In the genomic region with DNA sequence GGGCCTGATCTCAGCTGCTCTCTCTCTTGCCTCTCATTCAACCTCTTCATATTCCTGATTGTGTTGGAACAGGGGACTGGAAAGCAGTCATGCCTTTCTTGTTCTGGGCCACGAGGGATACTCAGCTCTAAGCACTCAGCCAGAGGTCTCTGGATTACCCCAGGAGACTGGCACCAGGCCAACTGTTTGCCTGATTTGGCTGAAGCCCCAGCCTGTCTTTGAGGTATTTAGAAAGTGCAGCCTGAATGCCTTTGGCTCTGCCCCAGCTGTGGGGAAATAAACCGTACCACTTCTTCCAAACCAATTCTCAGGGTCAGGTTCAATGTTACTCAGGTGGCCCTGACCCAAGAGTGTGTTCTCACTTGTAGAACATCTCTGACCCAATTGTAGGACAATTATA, we compare ENCODE assay signal across 8 mouse cellular contexts.
A peak's percentile ranks its signal among the peaks of the same experiment; 100 is the strongest.
DNase-seq lines count a peak whose midpoint lies in the region; ATAC-seq and TF ChIP-seq lines count a peak whose summit lies in the region.
"Had no signal": no experiment of that assay in that cellular context is flagged by ENCODE, and none has a peak within 500 bp of the region (broad histone marks: within the 10 kb centered on the region; RNA-seq: fewer than 3 reads in every experiment).

No protein-coding gene starts in this region.

- H3K4me1 ChIP-seq in kidney, adult 2 months (ENCODE audit: control insufficient read depth, insufficient read depth, low read length): no peaks in the 10 kb centered on the region
- no peaks in the 10 kb centered on the region for H3K4me1 ChIP-seq in kidney, embryonic 16.5 days (ENCODE audit: insufficient read depth, low read length)
- H3K4me1 ChIP-seq in neural tube, embryonic 15.5 days: no peaks in the 10 kb centered on the region
- H3K4me1 ChIP-seq: midbrain, embryonic 12.5 days had no signal

- intact Hi-C loops in gastrocnemius, postnatal 14 days (cut with DNase I; ENCODE audit: low total_unique reads): no loop called here

- WGBS in kidney, adult 2 months: 11% methylated on average over 2 of the region's 2 CpGs
- WGBS in kidney, embryonic 16.5 days: 42% methylated on average over 2 of the region's 2 CpGs
- WGBS in neural tube, embryonic 15.5 days: 46% methylated on average over 2 of the region's 2 CpGs

- H3K4me2 ChIP-seq in kidney, embryonic 16.5 days (replicated peaks; ENCODE audit: low read depth, low read length): no peak overlapping the region
- no peak overlapping the region for H3K4me2 ChIP-seq in neural tube, embryonic 15.5 days
- H3K4me2 ChIP-seq: midbrain, embryonic 12.5 days had no signal

- H3K27ac ChIP-seq in kidney, adult 2 months (ENCODE audit: insufficient read depth, low read depth, low read length): no peak overlapping the region
- H3K27ac ChIP-seq in kidney, embryonic 16.5 days (ENCODE audit: low read length): no peak overlapping the region
- no peak overlapping the region for H3K27ac ChIP-seq in neural tube, embryonic 15.5 days (replicated peaks)
- H3K27ac ChIP-seq: midbrain, embryonic 12.5 days had no signal

- peak; percentile 96 for DNase-seq in kidney, adult 2 months
- peak; percentile 89 to 96 for DNase-seq in adrenal gland, postnatal 36 days
- peak; percentile 46 for DNase-seq in gastrocnemius, postnatal 14 days
- DNase-seq in kidney, postnatal 4 days: peak; percentile 67 to 76
- DNase-seq in embryo, embryonic 10 days (ENCODE audit: low spot score): no peak

- H3K36me3 ChIP-seq in kidney, adult 2 months (ENCODE audit: control insufficient read depth, insufficient read depth, low read length): no peaks in the 10 kb centered on the region
- no peaks in the 10 kb centered on the region for H3K36me3 ChIP-seq in kidney, embryonic 16.5 days (ENCODE audit: insufficient read depth, low read length)
- H3K36me3 ChIP-seq in neural tube, embryonic 15.5 days: no peaks in the 10 kb centered on the region
- H3K36me3 ChIP-seq: midbrain, embryonic 12.5 days had no signal

- no peaks in the 10 kb centered on the region for H3K9me3 ChIP-seq in kidney, embryonic 16.5 days (ENCODE audit: low read length)
- no peaks in the 10 kb centered on the region for H3K9me3 ChIP-seq in neural tube, embryonic 15.5 days (replicated peaks)
- H3K9me3 ChIP-seq: midbrain, embryonic 12.5 days had no signal

- no peaks in the 10 kb centered on the region for H3K27me3 ChIP-seq in kidney, adult 2 months (replicated peaks; ENCODE audit: control insufficient read depth, insufficient read depth, low read length)
- no peaks in the 10 kb centered on the region for H3K27me3 ChIP-seq in kidney, embryonic 16.5 days (ENCODE audit: insufficient read depth, low read length)
- H3K27me3 ChIP-seq in neural tube, embryonic 15.5 days (replicated peaks): no peaks in the 10 kb centered on the region
- H3K27me3 ChIP-seq: midbrain, embryonic 12.5 days had no signal

- no peak overlapping the region for H3K4me3 ChIP-seq in kidney, adult 2 months (ENCODE audit: insufficient read depth, low read depth, low read length)
- no peak overlapping the region for H3K4me3 ChIP-seq in kidney, embryonic 16.5 days (ENCODE audit: low read length)
- H3K4me3 ChIP-seq in neural tube, embryonic 15.5 days (replicated peaks): no peak overlapping the region
- H3K4me3 ChIP-seq: midbrain, embryonic 12.5 days had no signal

- TF ChIP-seq CTCF in kidney, adult 2 months (conservative IDR thresholded peaks at IDR 0.05; ENCODE audit: insufficient read depth, insufficient read length, low read depth, low read length): no peak

- H3K9ac ChIP-seq in kidney, embryonic 16.5 days (replicated peaks; ENCODE audit: low read length): no peak overlapping the region
- H3K9ac ChIP-seq in neural tube, embryonic 15.5 days (replicated peaks): no peak overlapping the region
- H3K9ac ChIP-seq: midbrain, embryonic 12.5 days had no signal

- no peak for TF ChIP-seq POLR2A in kidney, adult 2 months (IDR thresholded peaks at IDR 0.05; ENCODE audit: low read depth, low read length)

- no peak for ATAC-seq in kidney, embryonic 16.5 days (ENCODE audit: low FRiP score, low TSS enrichment)
- 0 out of 2 replicates have a peak, but pooled peaks have one; percentile 35 for ATAC-seq in neural tube, embryonic 15.5 days (ENCODE audit: low FRiP score)
